Mouse (Mus musculus) ES-Bruce4 (cell line): ENCODE data around the gene Med13l.
A peak's percentile ranks its signal among the peaks of the same experiment; 100 is the strongest.

Source experiments
- CTCF ChIP-seq: IDR thresholded peaks from one replicate; pipeline ENCODE4 v1.8.1; 2011; ENCODE audit warnings: low read depth, low read length
- EP300 ChIP-seq: IDR thresholded peaks from 2 replicates; pipeline ENCODE4 v1.6.1; 2011; ENCODE audit warnings: low read depth, low read length; ENCODE audit not compliant: insufficient read depth

DNA sequence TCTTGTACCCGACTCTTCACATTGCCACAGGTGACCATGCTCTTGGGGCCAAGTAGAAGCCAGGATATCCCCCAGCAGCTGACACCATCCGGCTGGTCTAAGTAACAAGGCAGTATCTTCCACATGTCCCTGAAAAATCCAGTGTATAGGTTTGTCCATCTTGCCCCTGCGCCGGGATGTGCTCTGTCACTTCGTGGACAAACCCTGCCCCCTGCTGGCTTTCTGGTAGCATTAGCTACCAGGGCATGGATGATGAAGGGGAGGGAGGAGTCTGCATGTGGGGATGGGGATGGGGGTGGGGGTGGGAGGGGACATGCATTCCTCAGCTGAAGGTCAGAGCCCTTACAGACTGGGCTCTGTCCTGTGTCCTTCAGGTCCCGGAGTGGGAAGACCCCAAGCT is 253.6 kb downstream of the Med13l start:
- peak; percentile 61 for TF ChIP-seq CTCF
- no peak for TF ChIP-seq EP300
